In genomic region chr15:18219913-18220312, GRCm38 (mm10) we compare ENCODE assay signal across 26 mouse cellular contexts.
DNase-seq lines count a peak whose midpoint lies in the region; ATAC-seq and TF ChIP-seq lines count a peak whose summit lies in the region.
"Had no signal": no experiment of that assay in that cellular context is flagged by ENCODE, and none has a peak within 500 bp of the region (broad histone marks: within the 10 kb centered on the region; RNA-seq: fewer than 3 reads in every experiment).

No protein-coding gene starts in this region.

- H3K36me3 ChIP-seq in forebrain, embryonic 15.5 days: no peaks in the 10 kb centered on the region
- H3K36me3 ChIP-seq in forebrain, embryonic 11.5 days (ENCODE audit: control insufficient read depth, insufficient read depth, low read length): no peaks in the 10 kb centered on the region
- H3K36me3 ChIP-seq in liver, embryonic 14.5 days (replicated peaks; ENCODE audit: control insufficient read depth, insufficient read depth, low read depth): no peaks in the 10 kb centered on the region
- H3K36me3 ChIP-seq in hindbrain, embryonic 13.5 days: no peaks in the 10 kb centered on the region
- H3K36me3 ChIP-seq: embryonic facial prominence, embryonic 13.5 days; limb, embryonic 15.5 days; midbrain, embryonic 10.5 days; neural tube, embryonic 13.5 days; stomach, embryonic 15.5 days had no signal

- no peak for DNase-seq in forebrain, embryonic 11.5 days (ENCODE audit: low spot score)
- no peak for DNase-seq in liver, embryonic 14.5 days (ENCODE audit: low read depth in 3 of 3, low spot score in 3 of 3)
- DNase-seq in liver: no peak
- peak; percentile 19 for DNase-seq in A20 (ENCODE audit: low read depth, low spot score)
- DNase-seq in Patski (ENCODE audit: low read depth, low spot score): no peak
- no peak for DNase-seq in left cerebral cortex, postnatal 36 days (ENCODE audit: low spot score in 2 of 2)
- DNase-seq: cerebellum, adult 11 months; cerebellum, postnatal 10 days; gastrocnemius, postnatal 10 days; kidney, adult 18-20 months; right cerebral cortex, adult 18-20 months; right cerebral cortex, postnatal 4 days; thymus, adult 18-20 months; thymus, postnatal 36 days had no signal

- no peak overlapping the region for H3K27ac ChIP-seq in forebrain, embryonic 15.5 days (replicated peaks)
- no peak overlapping the region for H3K27ac ChIP-seq in forebrain, embryonic 11.5 days (ENCODE audit: low read depth, low read length)
- no peak overlapping the region for H3K27ac ChIP-seq in liver, embryonic 14.5 days
- no peak overlapping the region for H3K27ac ChIP-seq in hindbrain, embryonic 13.5 days
- H3K27ac ChIP-seq: embryonic facial prominence, embryonic 13.5 days; forebrain, embryonic 13.5 days; limb, embryonic 15.5 days; midbrain, embryonic 10.5 days; neural tube, embryonic 13.5 days; stomach, embryonic 15.5 days had no signal

- TF ChIP-seq EP300 in liver, embryonic 14.5 days (IDR thresholded peaks at IDR 0.05; ENCODE audit: low read depth): no peak

- no peak overlapping the region for H3K4me2 ChIP-seq in forebrain, embryonic 15.5 days (replicated peaks)
- no peak overlapping the region for H3K4me2 ChIP-seq in forebrain, embryonic 11.5 days (ENCODE audit: low read depth, low read length, severe bottlenecking)
- H3K4me2 ChIP-seq in liver, embryonic 14.5 days (ENCODE audit: low read depth): no peak overlapping the region
- H3K4me2 ChIP-seq in hindbrain, embryonic 13.5 days: no peak overlapping the region
- H3K4me2 ChIP-seq: embryonic facial prominence, embryonic 13.5 days; forebrain, embryonic 13.5 days; heart, embryonic 11.5 days; limb, embryonic 15.5 days; neural tube, embryonic 13.5 days; stomach, embryonic 15.5 days had no signal

- H3K4me3 ChIP-seq in forebrain, embryonic 15.5 days: no peak overlapping the region
- H3K4me3 ChIP-seq in forebrain, embryonic 11.5 days (ENCODE audit: low read depth, low read length): no peak overlapping the region
- no peak overlapping the region for H3K4me3 ChIP-seq in liver, embryonic 14.5 days (ENCODE audit: insufficient read depth in 1 of 2, low read depth in 2 of 2, low read length in 2 of 2)
- no peak overlapping the region for H3K4me3 ChIP-seq in hindbrain, embryonic 13.5 days
- H3K4me3 ChIP-seq: embryonic facial prominence, embryonic 13.5 days; erythroblast, embryonic 14.5 days; forebrain, embryonic 13.5 days; limb, embryonic 15.5 days; midbrain, embryonic 10.5 days; myocyte; neural tube, embryonic 13.5 days; stomach, embryonic 15.5 days had no signal

- H3K9me3 ChIP-seq in forebrain, embryonic 15.5 days: no peaks in the 10 kb centered on the region
- no peaks in the 10 kb centered on the region for H3K9me3 ChIP-seq in forebrain, embryonic 11.5 days (ENCODE audit: control insufficient read depth, low read length)
- no peaks in the 10 kb centered on the region for H3K9me3 ChIP-seq in liver, embryonic 14.5 days (ENCODE audit: control insufficient read depth, low read length)
- H3K9me3 ChIP-seq in hindbrain, embryonic 13.5 days: no peaks in the 10 kb centered on the region
- H3K9me3 ChIP-seq: embryonic facial prominence, embryonic 13.5 days; forebrain, embryonic 13.5 days; limb, embryonic 15.5 days; midbrain, embryonic 10.5 days; neural tube, embryonic 13.5 days; stomach, embryonic 15.5 days had no signal

- no peaks in the 10 kb centered on the region for H3K27me3 ChIP-seq in forebrain, embryonic 15.5 days
- no peaks in the 10 kb centered on the region for H3K27me3 ChIP-seq in forebrain, embryonic 11.5 days (ENCODE audit: control insufficient read depth, insufficient read depth, low read length)
- no peaks in the 10 kb centered on the region for H3K27me3 ChIP-seq in liver, embryonic 14.5 days (ENCODE audit: control insufficient read depth, insufficient read depth, low read length)
- H3K27me3 ChIP-seq in Patski: no peaks in the 10 kb centered on the region
- no peaks in the 10 kb centered on the region for H3K27me3 ChIP-seq in hindbrain, embryonic 13.5 days
- H3K27me3 ChIP-seq: embryonic facial prominence, embryonic 13.5 days; forebrain, embryonic 13.5 days; limb, embryonic 15.5 days; neural tube, embryonic 13.5 days; stomach, embryonic 15.5 days had no signal

- in situ Hi-C loops in Patski (cut with MboI; ENCODE audit: low pct_unique_long_range_greater_than_20kb): no loop called here

- intact Hi-C loops in left cerebral cortex, postnatal 36 days (cut with DNase I): no loop called here

- CTCF ChIA-PET in Patski (lab: Charles Lee): no interaction called here

- TF ChIP-seq CTCF in liver, embryonic 14.5 days (IDR thresholded peaks at IDR 0.05; ENCODE audit: low read depth): peak; percentile 17; the same call in 1 of the 2 replicates
- TF ChIP-seq CTCF in Patski (IDR thresholded peaks at IDR 0.05): peak; percentile 31

- H3K4me1 ChIP-seq in forebrain, embryonic 15.5 days: no peaks in the 10 kb centered on the region
- H3K4me1 ChIP-seq in forebrain, embryonic 11.5 days (replicated peaks; ENCODE audit: control insufficient read depth, insufficient read depth, low read length): no peaks in the 10 kb centered on the region
- no peaks in the 10 kb centered on the region for H3K4me1 ChIP-seq in liver, embryonic 14.5 days (replicated peaks; ENCODE audit: control insufficient read depth in 2 of 2, insufficient read depth in 2 of 2, low read length in 1 of 2)
- no peaks in the 10 kb centered on the region for H3K4me1 ChIP-seq in hindbrain, embryonic 13.5 days (replicated peaks)
- H3K4me1 ChIP-seq: embryonic facial prominence, embryonic 13.5 days; forebrain, embryonic 13.5 days; limb, embryonic 15.5 days; midbrain, embryonic 10.5 days; neural tube, embryonic 13.5 days; stomach, embryonic 15.5 days had no signal

- no peak overlapping the region for H3K9ac ChIP-seq in forebrain, embryonic 15.5 days (replicated peaks)
- H3K9ac ChIP-seq in forebrain, embryonic 11.5 days (ENCODE audit: low read length): no peak overlapping the region
- no peak overlapping the region for H3K9ac ChIP-seq in liver, embryonic 14.5 days (replicated peaks)
- no peak overlapping the region for H3K9ac ChIP-seq in hindbrain, embryonic 13.5 days
- H3K9ac ChIP-seq: embryonic facial prominence, embryonic 13.5 days; forebrain, embryonic 13.5 days; limb, embryonic 15.5 days; neural tube, embryonic 13.5 days; stomach, embryonic 15.5 days had no signal

- POLR2A ChIA-PET in Patski (lab: Charles Lee): no interaction called here

- ATAC-seq in forebrain, embryonic 15.5 days (replicated peaks): 0 out of 2 replicates have a peak, but pooled peaks have one; percentile 23
- no peak for ATAC-seq in forebrain, embryonic 11.5 days (replicated peaks; ENCODE audit: low FRiP score)
- no peak for ATAC-seq in liver, embryonic 14.5 days (ENCODE audit: insufficient read depth)
- ATAC-seq in Patski: no peak
- no peak for ATAC-seq in hindbrain, embryonic 13.5 days (ENCODE audit: low FRiP score)
- ATAC-seq: forebrain, embryonic 13.5 days; lung, postnatal 0 days had no signal
